Comparison of ENCODE assay signal across 14 mouse cellular contexts in the genomic region with DNA sequence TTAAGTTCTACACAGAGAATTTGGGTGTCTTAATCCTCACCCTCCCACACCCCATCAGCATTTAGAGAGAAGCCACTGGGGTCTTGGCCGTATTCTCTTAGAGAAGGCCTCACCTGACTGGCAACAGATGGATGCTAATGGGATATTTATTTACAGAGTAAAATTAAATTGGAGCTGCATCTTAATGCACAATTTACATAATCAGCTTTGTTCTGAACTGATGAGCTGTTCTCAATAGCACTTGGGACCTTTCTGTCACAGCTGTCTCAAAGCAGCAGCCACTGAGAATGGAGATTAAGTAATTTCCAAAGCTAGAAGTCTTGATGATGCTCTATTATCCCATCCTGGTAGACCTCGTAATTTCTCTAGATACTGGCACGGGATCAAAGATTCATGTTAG. TPM values are rescaled to one million over a fixed set of nuclear protein-coding genes. Genes with fewer than 3 reads are reported as not detected.
DNase-seq lines count a peak whose midpoint lies in the region; ATAC-seq lines count a peak whose summit lies in the region.
"Had no signal": no experiment of that assay in that cellular context is flagged by ENCODE, and none has a peak within 500 bp of the region (broad histone marks: within the 10 kb centered on the region; RNA-seq: fewer than 3 reads in every experiment).

No protein-coding gene starts in this region.

- H3K4me2 ChIP-seq in hindbrain, embryonic 13.5 days: no peak overlapping the region
- H3K4me2 ChIP-seq in midbrain, embryonic 16.5 days (ENCODE audit: low read length): no peak overlapping the region

- 74% methylated on average over 3 of the region's 3 CpGs for WGBS in forebrain, embryonic 10.5 days
- 34% methylated on average over 3 of the region's 3 CpGs for WGBS in hindbrain, embryonic 13.5 days
- WGBS in midbrain, embryonic 16.5 days: 21% methylated on average over 3 of the region's 3 CpGs

- peaks cover 22% of the 10 kb centered on the region for H3K4me1 ChIP-seq in forebrain, embryonic 10.5 days
- peaks cover 30% of the 10 kb centered on the region for H3K4me1 ChIP-seq in hindbrain, embryonic 13.5 days (replicated peaks)
- H3K4me1 ChIP-seq in midbrain, embryonic 16.5 days (ENCODE audit: control insufficient read depth, insufficient read depth, low read length): peaks cover 19% of the 10 kb centered on the region

- no peaks in the 10 kb centered on the region for H3K27me3 ChIP-seq in forebrain, embryonic 10.5 days (ENCODE audit: poor library complexity, severe bottlenecking)
- no peaks in the 10 kb centered on the region for H3K27me3 ChIP-seq in hindbrain, embryonic 13.5 days
- H3K27me3 ChIP-seq in midbrain, embryonic 16.5 days (ENCODE audit: control insufficient read depth, insufficient read depth, low read depth, low read length): no peaks in the 10 kb centered on the region

- DNase-seq in cerebellum, adult 9-10 months: peak; percentile 32
- no peak for DNase-seq in cerebellum, adult 11 months
- DNase-seq in forebrain, embryonic 10.5 days (ENCODE audit: extremely low spot score, low spot score): no peak
- no peak for DNase-seq in ovary, adult 18-20 months (ENCODE audit: low spot score)
- DNase-seq in thymus, postnatal 25 days: no peak
- no peak for DNase-seq in kidney, adult 9 months
- DNase-seq: thymus, adult 2 months had no signal

- peak overlapping the region; percentile 70; the same call in 1 of the 2 replicates for H3K27ac ChIP-seq in forebrain, embryonic 10.5 days
- peak overlapping the region; percentile 71 for H3K27ac ChIP-seq in hindbrain, embryonic 13.5 days
- peak overlapping the region; percentile 30 for H3K27ac ChIP-seq in midbrain, embryonic 16.5 days (ENCODE audit: low read length)

- H3K4me3 ChIP-seq in forebrain, embryonic 10.5 days: no peak overlapping the region
- H3K4me3 ChIP-seq in hindbrain, embryonic 13.5 days: no peak overlapping the region
- H3K4me3 ChIP-seq in midbrain, embryonic 16.5 days (ENCODE audit: low read depth, low read length): no peak overlapping the region
- H3K4me3 ChIP-seq: erythroblast, embryonic 14.5 days had no signal

- ATAC-seq in hindbrain, embryonic 13.5 days (ENCODE audit: low FRiP score): peak; percentile 73
- ATAC-seq in midbrain, embryonic 16.5 days: peak; percentile 71

- H3K9me3 ChIP-seq in forebrain, embryonic 10.5 days: no peaks in the 10 kb centered on the region
- H3K9me3 ChIP-seq in hindbrain, embryonic 13.5 days: no peaks in the 10 kb centered on the region
- H3K9me3 ChIP-seq in midbrain, embryonic 16.5 days (replicated peaks; ENCODE audit: control insufficient read depth, low read length, poor library complexity, severe bottlenecking): no peaks in the 10 kb centered on the region

- no peaks in the 10 kb centered on the region for H3K36me3 ChIP-seq in forebrain, embryonic 10.5 days (replicated peaks)
- no peaks in the 10 kb centered on the region for H3K36me3 ChIP-seq in hindbrain, embryonic 13.5 days
- H3K36me3 ChIP-seq in midbrain, embryonic 16.5 days (ENCODE audit: control insufficient read depth, insufficient read depth, low read length): no peaks in the 10 kb centered on the region

- H3K9ac ChIP-seq in hindbrain, embryonic 13.5 days: no peak overlapping the region
- H3K9ac ChIP-seq in midbrain, embryonic 16.5 days (ENCODE audit: low read depth, low read length): no peak overlapping the region

RNA-seq across cellular contexts. Expression of a gene that starts 26.6 kb away (rescaled TPM):
- polyA plus RNA-seq in forebrain, embryonic 10.5 days (2016; fragmentation: Nextera tagmentation; extraction: Ambion mirVana): not detected in 2 replicates
- polyA plus RNA-seq in hindbrain, embryonic 13.5 days (2015; fragmentation: Nextera tagmentation; extraction: Ambion mirVana): not detected in 2 replicates
- polyA plus RNA-seq in midbrain, embryonic 16.5 days (2015; fragmentation: Nextera tagmentation; extraction: Ambion mirVana): not detected in 2 replicates
- polyA plus RNA-seq: heart, embryonic 14.5 days; limb, embryonic 11.5 days; liver, embryonic 16.5 days; stomach, embryonic 14.5 days had no signal
